Mouse (Mus musculus): ENCODE results near the gene Ctdspl.

- no peak for TF ChIP-seq POLR2AphosphoS2 (IDR thresholded peaks at IDR 0.05; ENCODE audit: insufficient read length, low read depth)
- TF ChIP-seq E2F4 (IDR thresholded peaks at IDR 0.05; ENCODE audit: insufficient read depth): no peak
- TF ChIP-seq POLR2A (IDR thresholded peaks at IDR 0.05; ENCODE audit: insufficient read length, low read depth): no peak
- no peak for TF ChIP-seq MAX (IDR thresholded peaks at IDR 0.05; ENCODE audit: low read depth)
- no peak for TF ChIP-seq TCF12 (IDR thresholded peaks at IDR 0.05; ENCODE audit: insufficient read depth, poor library complexity, severe bottlenecking)
- no peak for TF ChIP-seq MYOD1 (IDR thresholded peaks at IDR 0.05; ENCODE audit: control insufficient read depth in 1 of 3, insufficient read length in 2 of 3, low read depth in 2 of 3)
- no peak for TF ChIP-seq CEBPB (IDR thresholded peaks at IDR 0.05; ENCODE audit: insufficient read depth, poor library complexity, severe bottlenecking)
- TF ChIP-seq REST (IDR thresholded peaks at IDR 0.05; ENCODE audit: insufficient read depth, insufficient read length): no peak
- no peak for TF ChIP-seq USF1 (IDR thresholded peaks at IDR 0.05; ENCODE audit: low read depth)
- no peak for TF ChIP-seq SRF (IDR thresholded peaks at IDR 0.05; ENCODE audit: control insufficient read depth, insufficient read length, low read depth)
- TF ChIP-seq MYOG (IDR thresholded peaks at IDR 0.05; ENCODE audit: control insufficient read depth in 1 of 3, insufficient read depth in 1 of 3, insufficient read length in 2 of 3, low read depth in 2 of 3): no peak
- no peak for TF ChIP-seq TCF3 (IDR thresholded peaks at IDR 0.05; ENCODE audit: insufficient read length, low read depth)
Observed at GRCm38 (mm10) chr9:118887734-118888133, 38.5 kb upstream of the Ctdspl start.

All from myocyte (in vitro differentiated cells).